Mouse (Mus musculus) left cerebral cortex, postnatal 25 days (tissue): ENCODE data around the gene Zc3h10. TPM values are rescaled to one million over a fixed set of nuclear protein-coding genes. Genes with fewer than 3 reads are reported as not detected.
"Not testable (repeated sequence)": the region's sequence is repeated elsewhere in the genome, so short reads cannot be mapped to it uniquely, and the experiment has no call there.

Experiments used
- DNase-seq, 2 experiments: peaks; one replicate each; pipeline ENCODE4 v3.0.0; 2022; ENCODE audit warnings: low spot score in 2 of 2, mixed read lengths in 1 of 2
- intact Hi-C: fragments of 180-260 bp; cut with DNase I; formaldehyde crosslinking; loops from one replicate; pipeline ENCODE4 v1.15.1; 2025
- total RNA-seq, 2 experiments: library from RNA; stranded (reverse); gene quantifications; 2 replicates each; pipeline ENCODE4 v1.2.3; 2021

The Zc3h10 gene
- total RNA-seq, 2 experiments from 2014 or later = 13.2 to 13.5 TPM

DNA sequence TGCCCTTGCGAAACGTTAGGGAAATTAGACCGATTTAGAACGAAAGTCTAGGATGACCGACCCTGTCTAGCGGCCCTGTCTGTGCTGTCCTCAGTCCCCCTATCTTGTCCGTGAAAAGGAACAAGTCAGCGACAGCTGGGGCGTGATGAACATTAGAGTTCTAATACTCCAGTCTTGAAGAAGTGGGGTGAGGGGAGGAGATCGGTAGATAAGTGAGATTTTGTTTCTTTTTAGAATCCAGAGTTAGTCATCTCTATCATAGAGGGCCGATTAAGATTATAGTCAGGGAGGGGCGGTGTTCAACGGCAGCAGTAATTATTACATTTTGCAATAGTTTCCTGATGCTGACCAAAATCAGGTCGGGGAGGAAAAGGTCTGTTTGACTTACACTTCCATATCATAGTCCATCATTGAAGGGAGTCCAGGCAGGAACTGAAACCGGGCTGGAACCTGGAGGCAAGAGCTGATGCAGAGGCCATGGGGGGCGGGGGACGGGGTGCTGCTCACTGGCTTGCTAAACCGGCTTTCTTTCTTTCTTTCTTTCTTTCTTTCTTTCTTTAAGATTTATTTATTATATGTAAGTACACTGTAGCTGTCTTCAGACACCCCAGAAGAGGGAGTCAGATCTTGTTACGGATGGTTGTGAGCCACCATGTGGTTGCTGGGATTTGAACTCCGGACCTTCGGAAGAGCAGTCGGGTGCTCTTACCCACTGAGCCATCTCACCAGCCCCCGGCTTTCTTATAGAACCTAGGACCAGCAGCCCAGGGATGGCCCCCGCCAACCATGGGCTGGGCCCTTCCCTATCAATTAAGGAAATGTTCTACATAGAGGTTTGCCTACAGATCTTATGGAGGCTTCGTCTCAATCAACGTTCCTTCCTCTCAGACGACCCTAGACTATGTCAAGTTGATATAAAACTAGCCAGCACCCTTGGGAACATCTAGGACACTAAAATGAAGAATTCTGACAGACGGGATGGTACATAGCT, 20.9 kb downstream of the Zc3h10 start:
- intact Hi-C loops = no loop called here
- DNase-seq = no peak

- intact Hi-C loops = loop anchor here (2.0 kb wide), 1 partner anchor 27 kb away; the partner anchor contains the start of gene Myl6b
These were observed 21.8 kb downstream of the Zc3h10 start, which contains the start of gene Esyt1 for GRCm38 (mm10) chr10:128525671-128526308. Gene Esyt1 (minus strand): TSS chr10:128525871.

DNA sequence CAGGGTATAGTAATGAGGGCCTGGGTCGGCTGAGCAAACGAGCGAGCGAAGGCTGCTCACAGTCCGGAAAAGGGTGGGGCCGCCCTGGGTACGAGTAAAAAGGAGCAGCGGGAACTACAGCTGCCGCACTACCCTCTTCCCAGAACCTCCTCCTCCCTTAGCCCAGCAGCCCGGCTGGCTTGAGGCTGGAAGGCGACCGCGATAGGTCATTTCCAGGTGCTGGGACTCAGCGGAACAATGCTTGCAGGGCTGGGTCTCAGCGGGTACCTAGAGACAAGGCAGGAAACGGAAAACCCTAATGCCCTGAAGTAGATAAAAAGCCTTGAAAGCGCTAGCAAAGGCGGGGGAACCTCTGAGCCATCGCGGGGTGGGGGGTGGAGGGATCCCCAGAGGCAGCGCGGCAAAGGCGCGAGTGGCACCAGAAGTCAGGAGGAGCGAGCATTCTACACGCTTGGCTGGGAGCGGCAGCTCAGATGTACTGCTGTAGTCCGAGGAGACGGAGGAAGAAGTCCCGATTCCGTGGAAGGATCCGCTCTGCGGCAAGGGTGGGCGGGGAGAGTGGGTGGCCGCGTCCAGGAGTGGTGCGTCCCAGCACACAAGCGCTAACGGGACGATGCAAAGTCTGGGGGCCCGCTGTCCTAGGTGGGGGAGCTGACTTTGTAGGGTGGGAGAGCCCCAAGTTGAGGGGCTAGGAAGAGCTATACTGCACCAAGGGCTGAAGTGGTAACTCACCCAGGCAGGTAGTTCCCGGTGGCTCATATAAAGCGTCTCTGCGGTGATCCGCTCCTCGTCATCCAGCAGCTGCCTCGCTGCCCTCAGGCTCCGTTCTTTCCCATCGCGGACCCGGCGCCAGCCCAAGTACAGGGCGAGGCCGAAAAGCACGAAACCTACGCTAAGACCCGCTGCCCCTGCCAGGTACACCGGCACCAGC, 22.6 kb downstream of the Zc3h10 start:
- peak; percentile 46 to 66 for DNase-seq
- intact Hi-C loops = loop anchor here (2.0 kb wide), 1 partner anchor 26 kb away; the partner anchor contains the start of gene Myl6b

More at GRCm38 (mm10) chr10:128525671-128526308, 21.8 kb downstream of the Zc3h10 start, which contains the start of gene Esyt1:
- DNase-seq = peak; percentile 85 to 96

DNA sequence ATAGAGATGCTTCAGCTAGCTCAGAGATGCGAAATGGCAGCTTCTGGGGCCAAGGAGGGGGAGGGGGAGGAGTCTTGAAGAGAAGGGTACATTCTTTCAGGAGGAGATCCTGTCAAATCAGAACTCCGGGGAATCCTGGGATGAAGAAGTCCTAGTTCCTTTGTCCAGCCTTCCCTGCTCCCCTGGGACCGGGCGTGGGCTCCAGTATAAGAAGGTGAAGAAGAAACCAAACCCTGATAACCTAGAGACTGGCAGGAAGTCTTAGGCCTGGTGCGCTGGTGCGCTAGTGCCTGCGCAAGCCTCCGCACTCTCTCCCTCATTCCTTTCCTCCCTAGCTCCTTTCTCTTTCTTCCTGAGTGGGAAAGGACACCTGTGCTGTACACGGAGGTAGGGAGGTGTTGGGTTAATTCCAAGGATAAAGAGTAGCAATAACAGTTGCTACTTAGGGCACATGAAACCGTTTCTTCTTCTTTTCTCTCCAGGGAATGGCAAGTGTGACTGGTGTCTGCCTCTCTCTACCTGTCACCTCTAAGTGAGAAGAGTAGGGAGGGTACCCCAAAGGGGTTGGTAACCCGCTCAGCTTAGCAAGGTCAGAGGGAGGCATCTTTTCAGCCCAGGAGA, 23.4 kb downstream of the Zc3h10 start:
- intact Hi-C loops = loop anchor here (2.0 kb wide), 1 partner anchor 25 kb away; the partner anchor contains the start of gene Myl6b
- no peak for DNase-seq

DNA sequence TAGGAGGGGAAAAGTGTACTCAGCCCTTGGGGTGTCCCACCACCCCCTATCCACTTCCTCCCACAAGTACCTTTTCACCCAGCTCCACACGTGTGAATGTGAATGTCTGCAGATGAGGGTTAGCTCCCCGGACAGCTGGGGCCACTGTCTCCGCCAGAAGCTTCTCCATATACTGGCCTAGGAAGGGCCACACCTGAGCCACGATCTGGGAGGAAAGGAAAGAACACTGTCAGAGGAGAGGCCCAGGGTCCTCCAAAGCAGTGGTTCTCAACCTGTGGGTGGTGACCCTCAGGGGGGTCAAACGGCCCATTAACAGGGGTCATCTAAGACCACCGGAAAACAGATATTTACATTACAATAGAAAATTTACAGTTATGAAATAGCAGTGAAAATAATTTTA, 25.2 kb downstream of the Zc3h10 start:
- intact Hi-C loops = no loop called here
- no peak for DNase-seq

- no peak for DNase-seq
- intact Hi-C loops = no loop called here
These were observed 27.0 kb downstream of the Zc3h10 start for GRCm38 (mm10) chr10:128520591-128520990.

DNA sequence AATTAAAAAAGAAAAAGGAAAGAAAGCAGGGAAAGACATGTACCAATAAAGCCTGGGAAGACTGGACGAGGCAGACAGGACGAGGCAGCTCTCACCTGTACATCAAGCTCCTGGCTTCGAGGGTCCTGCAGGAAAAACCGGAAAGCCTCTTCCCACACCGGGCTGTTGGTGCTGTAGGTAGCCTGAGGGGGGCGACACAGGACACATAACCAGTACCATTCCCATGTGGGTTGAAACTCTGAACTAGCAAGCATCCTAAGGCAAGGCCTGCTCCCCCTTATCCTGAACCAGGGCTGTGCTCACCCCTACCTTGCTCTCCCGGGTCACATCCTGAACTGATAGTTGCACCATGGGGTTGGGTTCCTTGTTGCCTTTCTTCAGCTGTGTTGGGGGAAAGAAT, 28.7 kb downstream of the Zc3h10 start:
- peak; percentile 27 to 38 for DNase-seq
- intact Hi-C loops = loop anchor here (2.0 kb wide), 1 partner anchor 18 kb away; no protein-coding TSS in a partner anchor

- no peak for DNase-seq
- intact Hi-C loops = no loop called here
These were observed 30.9 kb downstream of the Zc3h10 start for GRCm38 (mm10) chr10:128516677-128517076.

DNA sequence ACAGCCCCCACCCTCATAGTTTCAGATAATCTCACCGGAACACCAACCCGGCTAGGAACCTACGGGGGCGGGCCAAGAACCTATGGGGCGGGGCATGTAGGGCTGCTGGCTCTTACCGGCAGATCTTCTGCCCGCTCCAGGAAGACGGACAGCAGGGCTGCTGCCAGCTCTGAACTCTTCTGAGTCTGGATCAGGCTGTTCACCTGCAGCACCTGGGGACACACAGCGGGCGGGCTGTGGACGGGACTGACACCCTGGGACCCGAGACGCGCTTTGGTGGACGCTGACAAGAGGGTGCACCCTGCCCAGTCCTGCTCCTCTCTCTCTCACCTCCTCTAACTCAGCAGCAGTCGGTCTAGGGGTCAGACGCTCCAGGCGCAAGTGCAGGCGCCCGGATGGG, 31.5 kb downstream of the Zc3h10 start:
- intact Hi-C loops = no loop called here

GRCm38 (mm10) chr10:128515044-128515443, 32.5 kb downstream of the Zc3h10 start:
- intact Hi-C loops = no loop called here
- no peak for DNase-seq

More for the DNA sequence above, 31.5 kb downstream of the Zc3h10 start:
- no peak for DNase-seq

GRCm38 (mm10) chr10:128511761-128512160, 35.8 kb downstream of the Zc3h10 start:
- no peak for DNase-seq
- intact Hi-C loops = no loop called here

GRCm38 (mm10) chr10:128511189-128511588, 36.4 kb downstream of the Zc3h10 start:
- intact Hi-C loops = no loop called here
- no peak for DNase-seq

GRCm38 (mm10) chr10:128510301-128510700, 37.3 kb downstream of the Zc3h10 start:
- no peak for DNase-seq
- intact Hi-C loops = no loop called here

DNA sequence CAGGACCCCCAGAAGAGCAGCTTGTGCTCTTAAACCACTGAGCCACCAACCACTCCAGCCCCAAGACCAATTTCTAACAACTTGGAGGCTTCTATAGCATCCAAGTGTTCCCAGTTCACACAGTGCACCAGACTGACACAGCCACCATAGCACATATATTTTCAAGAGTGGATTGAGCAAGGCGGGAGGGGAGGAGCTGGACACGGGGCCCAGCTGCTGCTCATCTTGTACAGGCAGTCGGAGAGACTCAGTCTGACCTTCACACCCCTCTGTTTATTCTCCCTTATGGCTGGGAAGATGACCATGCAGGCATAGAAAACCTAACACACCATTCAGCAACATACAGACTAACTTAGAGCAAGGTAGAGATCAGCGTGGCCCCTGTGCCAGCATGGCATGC, 37.7 kb downstream of the Zc3h10 start:
- no peak for DNase-seq
- intact Hi-C loops = no loop called here

DNA sequence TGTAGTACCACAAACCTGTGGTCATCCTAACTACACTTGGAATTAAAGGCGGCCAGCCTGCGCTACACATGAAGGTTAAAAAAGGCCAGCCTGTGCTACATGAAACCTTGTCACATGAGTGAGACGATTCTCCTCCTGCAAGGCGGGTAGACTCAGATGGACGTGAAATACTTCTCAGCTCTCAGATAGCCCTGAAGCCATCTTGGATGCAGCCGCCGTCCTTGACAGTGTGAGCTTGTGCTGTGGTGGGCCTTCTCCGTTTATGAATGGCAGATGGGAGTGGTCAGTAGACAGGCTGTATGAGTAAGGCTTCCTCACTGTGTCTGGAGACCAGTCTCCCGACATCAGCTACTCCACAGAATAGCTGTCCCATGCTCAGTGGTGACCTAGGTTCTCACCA, 38.4 kb downstream of the Zc3h10 start:
- intact Hi-C loops = no loop called here
- no peak for DNase-seq

GRCm38 (mm10) chr10:128508260-128508659, 39.3 kb downstream of the Zc3h10 start:
- no peak for DNase-seq
- intact Hi-C loops = no loop called here

DNA sequence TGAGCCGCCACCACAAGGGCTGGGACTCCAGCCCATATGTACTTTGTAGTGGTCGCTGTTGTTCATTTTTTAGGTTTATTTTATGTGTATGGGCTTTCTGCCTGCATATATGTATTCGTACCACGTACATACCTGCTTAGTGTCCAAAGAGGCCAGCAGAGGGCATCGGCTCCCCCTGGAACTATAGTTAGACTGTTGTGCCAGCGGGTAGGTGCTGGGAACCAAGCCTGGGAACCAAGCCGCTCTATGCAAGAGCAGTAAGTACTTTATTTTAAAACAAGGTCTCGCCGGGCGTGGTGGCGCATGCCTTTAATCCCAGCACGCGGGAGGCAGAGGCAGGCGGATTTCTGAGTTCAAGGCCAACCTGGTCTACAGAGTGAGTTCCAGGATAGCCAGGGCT, 41.6 kb downstream of the Zc3h10 start:
- no peak for DNase-seq
- intact Hi-C loops = no loop called here

DNA sequence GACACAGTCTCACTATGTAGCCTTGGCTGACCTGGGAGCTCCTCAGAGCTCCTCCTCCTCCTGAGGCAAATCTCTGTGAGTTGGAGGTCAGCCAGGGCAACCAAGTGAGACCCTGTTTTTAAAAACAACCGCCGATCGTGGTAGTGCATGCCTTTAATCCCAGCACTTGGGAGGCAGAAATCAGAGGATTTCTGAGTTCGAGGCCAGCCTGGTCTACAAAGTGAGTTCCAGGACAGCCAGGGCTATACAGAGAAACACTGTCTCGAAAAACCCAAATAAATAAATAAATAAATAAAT, 42.3 kb downstream of the Zc3h10 start:
- intact Hi-C loops, DNase-seq: not testable (repeated sequence)
